Mouse (Mus musculus): ENCODE measurements around the gene Ddx54.

GRCm38 (mm10) chr5:120574469-120575063, 38.0 kb upstream of the Ddx54 start:
- TF ChIP-seq CTCF (IDR thresholded peaks at IDR 0.05; ENCODE audit: extremely low read depth, insufficient read length, insufficient replicate concordance, low read depth, low read length): no peak
- TF ChIP-seq POLR2A (IDR thresholded peaks at IDR 0.05; ENCODE audit: low read depth, low read length): no peak

Data from small intestine, adult 2 months (tissue).